Mouse (Mus musculus) mesoderm, embryonic 11.5 days (tissue): ENCODE measurements at regions not wholly inside any gene's neighbourhood (a gene's known extent, or its start where the extent isn't known, plus 50 kb on each side); places are given as distances from the start of the nearest gene placed in this dataset.

Experiments used
- DNase-seq: peaks from one replicate; pipeline ENCODE4 v3.0.0-alpha.2; 2012; ENCODE audit warnings: low read depth, low spot score

GRCm38 (mm10) chr13:16315689-16316088 is 304.0 kb downstream of the Inhba start:
- DNase-seq = no peak

GRCm38 (mm10) chr13:16316581-16316980 is 304.9 kb downstream of the Inhba start:
- DNase-seq = no peak

GRCm38 (mm10) chr13:16317412-16317811 is 305.8 kb downstream of the Inhba start:
- DNase-seq = no peak

- no peak for DNase-seq
These were observed 308.7 kb downstream of the Inhba start for GRCm38 (mm10) chr13:16320392-16320791.

- DNase-seq = no peak
These were observed 314.0 kb downstream of the Inhba start for GRCm38 (mm10) chr13:16325661-16326060.

- DNase-seq = no peak
These were observed 330.1 kb downstream of the Inhba start for GRCm38 (mm10) chr13:16341727-16342126.

GRCm38 (mm10) chr13:16342171-16342570 is 330.5 kb downstream of the Inhba start:
- DNase-seq = no peak

GRCm38 (mm10) chr13:16343280-16343945 is 331.8 kb downstream of the Inhba start:
- no peak for DNase-seq

- no peak for DNase-seq
These were observed 337.7 kb downstream of the Inhba start for GRCm38 (mm10) chr13:16349353-16349752.

- no peak for DNase-seq
These were observed 338.4 kb downstream of the Inhba start for GRCm38 (mm10) chr13:16350061-16350460.

- no peak for DNase-seq
These were observed 343.7 kb downstream of the Inhba start for GRCm38 (mm10) chr13:16355316-16355715.

GRCm38 (mm10) chr13:16379492-16379891 is 367.8 kb downstream of the Inhba start:
- DNase-seq = no peak

GRCm38 (mm10) chr13:16379949-16380348 is 368.3 kb downstream of the Inhba start:
- DNase-seq = no peak

- DNase-seq = no peak
These were observed 371.4 kb downstream of the Inhba start for GRCm38 (mm10) chr13:16382936-16383511.

GRCm38 (mm10) chr13:16416356-16417019 is 404.8 kb downstream of the Inhba start:
- DNase-seq = no peak

GRCm38 (mm10) chr13:16424147-16424546 is 412.5 kb downstream of the Inhba start:
- no peak for DNase-seq

GRCm38 (mm10) chr13:16435436-16435835 is 423.8 kb downstream of the Inhba start:
- no peak for DNase-seq

GRCm38 (mm10) chr13:16453234-16453633 is 441.6 kb downstream of the Inhba start:
- no peak for DNase-seq

GRCm38 (mm10) chr13:16459743-16460142 is 448.1 kb downstream of the Inhba start:
- DNase-seq = no peak

- DNase-seq = no peak
These were observed 450.0 kb downstream of the Inhba start for GRCm38 (mm10) chr13:16461681-16462080.

GRCm38 (mm10) chr13:16464823-16465222 is 453.2 kb downstream of the Inhba start:
- DNase-seq = no peak

- no peak for DNase-seq
These were observed 453.7 kb downstream of the Inhba start for GRCm38 (mm10) chr13:16465317-16465716.

- DNase-seq = no peak
These were observed 454.2 kb downstream of the Inhba start for GRCm38 (mm10) chr13:16465812-16466211.
